Mouse (Mus musculus) midbrain, embryonic 11.5 days (tissue): ENCODE measurements at regions not wholly inside any gene's neighbourhood (a gene's known extent, or its start where the extent isn't known, plus 50 kb on each side); places are given as distances from the start of the nearest gene placed in this dataset.

Source experiments
- ATAC-seq: fragments of 200-750 bp; cut with Nextera tagmentation; 2 replicates; pipeline ENCODE4 v1.8.0; 2017; ENCODE audit warnings: moderate TSS enrichment, moderate library complexity; ENCODE audit not compliant: low FRiP score
- DNase-seq: peaks from one replicate; pipeline ENCODE4 v3.0.0; 2015; ENCODE audit warnings: low spot score; ENCODE audit errors: missing footprints
- H3K27ac ChIP-seq: fragments of 300-500 bp; sonication (generic); 2 replicates; pipeline ENCODE4 v1.5.1; 2014; ENCODE audit warnings: low read depth, low read length
- H3K27me3 ChIP-seq: fragments of 300-500 bp; sonication (generic); 2 replicates; pipeline ENCODE4 v1.6.1; 2014; ENCODE audit warnings: mild to moderate bottlenecking, low read length, moderate library complexity, mixed read lengths; ENCODE audit not compliant: control insufficient read depth, insufficient read depth
- H3K36me3 ChIP-seq: fragments of 300-500 bp; sonication (generic); 2 replicates; pipeline ENCODE4 v1.6.1; 2014; ENCODE audit warnings: mild to moderate bottlenecking, low read length, moderate library complexity, mixed read lengths; ENCODE audit not compliant: control insufficient read depth, insufficient read depth
- H3K4me1 ChIP-seq: fragments of 300-500 bp; sonication (generic); 2 replicates; pipeline ENCODE4 v1.6.1; 2014; ENCODE audit warnings: low read length; ENCODE audit not compliant: control insufficient read depth, insufficient read depth
- H3K4me2 ChIP-seq: fragments of 300-500 bp; sonication (generic); 2 replicates; pipeline ENCODE4 v1.6.1; 2014; ENCODE audit warnings: mild to moderate bottlenecking, moderate library complexity
- H3K4me3 ChIP-seq: fragments of 300-500 bp; sonication (generic); 2 replicates; pipeline ENCODE4 v1.5.1; 2014; ENCODE audit warnings: low read depth, low read length
- H3K9ac ChIP-seq: fragments of 300-500 bp; sonication (generic); 2 replicates; pipeline ENCODE4 v1.6.1; 2014; ENCODE audit warnings: low read length
- H3K9me3 ChIP-seq: fragments of 300-500 bp; sonication (generic); 2 replicates; pipeline ENCODE4 v1.6.1; 2016; ENCODE audit warnings: low read length; ENCODE audit not compliant: control insufficient read depth
- WGBS: fragments of 180-500 bp; shearing (Covaris S2); extraction: QIAGEN DNeasy Blood & Tissue Kit; methylation state at CpG from one replicate; pipeline ENCODE4 v1.1.7; 2014; 5-methylcytosine and 5-hydroxymethylcytosine counted together

DNA sequence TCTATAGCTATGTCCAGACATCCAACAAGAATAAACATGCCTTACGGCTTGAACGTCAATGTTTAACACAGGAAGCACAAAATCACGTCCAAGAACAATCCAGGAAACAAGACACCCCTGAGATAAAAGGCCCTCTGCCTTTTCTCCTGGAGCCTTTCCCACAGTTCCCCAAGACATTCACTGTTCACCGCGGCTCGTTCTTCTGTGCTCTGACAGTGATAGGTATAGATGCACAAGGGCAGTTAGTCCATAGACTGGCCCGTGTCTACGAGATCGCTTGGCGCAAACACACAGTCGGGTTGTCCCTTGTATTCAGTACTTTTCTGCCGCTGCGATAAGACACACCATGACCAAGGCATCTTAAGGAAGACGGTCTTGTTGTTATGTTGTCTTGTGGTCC, 182.7 kb upstream of the Jmjd1c start:
- Histone ChIP-seq H3K9ac (no peak overlapping the region), H3K4me3 (no peak overlapping the region), H3K4me1 (peaks cover 17% of the 10 kb centered on the region), H3K4me2 (no peak overlapping the region; the same call in 1 of the 2 replicates), H3K27ac (no peak overlapping the region), H3K27me3 (no peaks in the 10 kb centered on the region), H3K9me3 (no peaks in the 10 kb centered on the region), H3K36me3 (no peaks in the 10 kb centered on the region)
- no peak for DNase-seq
- no peak for ATAC-seq
- WGBS = 76% methylated on average over 14 of the region's 14 CpGs

GRCm38 (mm10) chr10:66913627-66914026, 182.3 kb upstream of the Jmjd1c start:
- peaks cover 17% of the 10 kb centered on the region for H3K4me1 ChIP-seq
- H3K27me3 ChIP-seq = no peaks in the 10 kb centered on the region
- H3K4me2 ChIP-seq = peak overlapping the region; percentile 6; the same call in 1 of the 2 replicates
- no peak overlapping the region for H3K4me3 ChIP-seq
- H3K9ac ChIP-seq = no peak overlapping the region
- no peaks in the 10 kb centered on the region for H3K36me3 ChIP-seq
- peak; percentile 93 for DNase-seq
- ATAC-seq = peak; percentile 82
- H3K9me3 ChIP-seq = no peaks in the 10 kb centered on the region
- no peak overlapping the region for H3K27ac ChIP-seq
- WGBS = 22% methylated on average over 8 of the region's 8 CpGs

DNA sequence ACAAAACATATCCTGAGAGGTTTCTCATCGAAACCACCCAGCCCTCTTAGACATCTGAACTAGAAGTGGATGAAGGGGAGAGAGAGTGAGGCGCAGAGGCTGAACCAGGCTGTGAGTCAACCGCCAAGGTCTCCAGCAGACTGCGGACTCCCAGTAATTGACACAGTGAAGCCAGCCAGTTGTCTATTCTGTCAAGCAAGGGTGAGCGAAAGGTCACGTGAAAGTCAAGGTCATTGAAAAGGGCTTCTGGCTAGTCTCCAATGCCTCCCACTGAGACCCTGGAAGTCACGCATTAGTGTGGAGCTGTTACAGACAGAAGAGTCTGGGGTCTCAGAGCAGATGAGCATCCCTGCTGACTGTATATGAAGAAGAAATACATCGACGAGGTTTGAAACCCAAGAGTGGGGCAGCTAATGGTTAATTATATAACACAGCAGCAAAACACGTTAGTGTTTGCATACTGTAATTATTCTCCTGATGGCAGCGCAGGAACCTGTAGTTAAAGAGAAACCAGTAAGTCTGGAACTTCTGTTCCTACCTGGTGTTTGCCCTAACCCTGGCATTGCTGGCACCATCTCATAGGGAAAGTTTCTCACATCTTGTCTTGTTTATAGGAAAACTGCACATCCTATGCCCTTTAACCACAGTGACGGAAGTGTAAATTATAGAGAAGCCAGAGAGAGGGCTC, 181.5 kb upstream of the Jmjd1c start:
- H3K36me3 ChIP-seq = no peaks in the 10 kb centered on the region
- WGBS = 42% methylated on average over 12 of the region's 12 CpGs
- no peaks in the 10 kb centered on the region for H3K9me3 ChIP-seq
- H3K4me2 ChIP-seq = no peak overlapping the region
- DNase-seq (no peak), ATAC-seq (peak; percentile 25; the same call in 1 of the 2 replicates)
- no peaks in the 10 kb centered on the region for H3K27me3 ChIP-seq
- no peak overlapping the region for H3K27ac ChIP-seq
- H3K4me1 ChIP-seq = peaks cover 21% of the 10 kb centered on the region
- no peak overlapping the region for H3K4me3 ChIP-seq
- no peak overlapping the region for H3K9ac ChIP-seq

GRCm38 (mm10) chr10:66915801-66916200, 180.1 kb upstream of the Jmjd1c start:
- Histone ChIP-seq H3K9ac (no peak overlapping the region), H3K4me2 (no peak overlapping the region)

GRCm38 (mm10) chr10:66917725-66918124, 178.2 kb upstream of the Jmjd1c start:
- H3K9ac ChIP-seq = no peak overlapping the region
- 88% methylated on average over 2 of the region's 2 CpGs for WGBS
- peaks cover 40% of the 10 kb centered on the region for H3K4me1 ChIP-seq
- DNase-seq (no peak), ATAC-seq (no peak)
- no peak overlapping the region for H3K27ac ChIP-seq
- no peak overlapping the region for H3K4me2 ChIP-seq
- no peak overlapping the region for H3K4me3 ChIP-seq
- no peaks in the 10 kb centered on the region for H3K36me3 ChIP-seq
- no peaks in the 10 kb centered on the region for H3K9me3 ChIP-seq
- H3K27me3 ChIP-seq = no peaks in the 10 kb centered on the region

More at GRCm38 (mm10) chr10:66915801-66916200, 180.1 kb upstream of the Jmjd1c start:
- no peak for ATAC-seq
- H3K27me3 ChIP-seq = no peaks in the 10 kb centered on the region
- H3K27ac ChIP-seq = no peak overlapping the region
- H3K36me3 ChIP-seq = no peaks in the 10 kb centered on the region
- H3K9me3 ChIP-seq = no peaks in the 10 kb centered on the region
- DNase-seq = no peak
- peaks cover 25% of the 10 kb centered on the region for H3K4me1 ChIP-seq
- WGBS = 86% methylated on average over 10 of the region's 10 CpGs
- H3K4me3 ChIP-seq = no peak overlapping the region

- Histone ChIP-seq H3K27me3 (no peaks in the 10 kb centered on the region), H3K9me3 (no peaks in the 10 kb centered on the region), H3K36me3 (no peaks in the 10 kb centered on the region), H3K4me1 (peaks cover 35% of the 10 kb centered on the region), H3K4me3 (no peak overlapping the region), H3K9ac (no peak overlapping the region), H3K4me2 (no peak overlapping the region), H3K27ac (no peak overlapping the region)
- ATAC-seq (no peak), DNase-seq (no peak)
- WGBS = 88% methylated on average over 2 of the region's 2 CpGs
Measured at GRCm38 (mm10) chr10:66918713-66919112, 177.2 kb upstream of the Jmjd1c start.

DNA sequence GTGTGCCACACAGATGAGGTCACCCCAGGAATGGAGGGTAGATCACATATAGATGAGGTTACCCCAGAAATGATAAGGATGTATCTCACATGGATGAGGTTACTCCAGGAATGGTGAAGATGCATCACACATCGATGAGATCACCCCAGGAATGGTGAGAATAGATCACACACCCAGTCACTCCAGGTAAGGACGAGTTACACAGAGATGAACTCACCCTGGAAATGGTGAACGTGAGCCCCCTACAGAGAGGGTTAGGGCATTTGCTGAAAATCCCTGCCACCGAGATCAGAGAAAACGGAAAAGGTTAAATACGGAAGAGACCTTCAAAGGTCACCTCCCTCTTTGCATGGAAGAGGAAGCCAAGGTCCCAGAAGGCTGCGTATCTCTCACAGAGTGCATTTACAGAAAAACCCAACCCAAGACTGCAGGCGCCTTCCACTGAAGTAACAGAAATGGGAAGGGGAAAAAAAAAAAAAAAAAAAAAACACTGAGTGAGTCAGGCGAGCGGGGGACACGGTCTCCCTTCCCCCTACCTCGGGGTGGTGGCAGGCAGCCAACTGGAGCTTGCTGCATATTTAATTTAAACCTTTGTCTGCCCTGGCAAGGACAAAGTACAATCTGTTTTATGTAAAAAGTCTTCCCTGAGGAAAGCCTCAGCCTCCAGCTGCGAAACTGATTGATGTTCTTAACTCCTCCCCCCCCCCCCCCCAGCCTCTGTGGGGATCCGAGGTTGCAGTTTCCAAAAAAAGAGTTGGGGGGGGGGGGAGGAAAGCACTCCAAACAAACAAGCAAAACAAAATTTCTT, 175.8 kb upstream of the Jmjd1c start:
- Histone ChIP-seq H3K4me3 (peak overlapping the region; percentile 15; the same call in 1 of the 2 replicates), H3K27ac (peak overlapping the region; percentile 55), H3K36me3 (no peaks in the 10 kb centered on the region), H3K27me3 (no peaks in the 10 kb centered on the region), H3K4me1 (peaks cover 24% of the 10 kb centered on the region), H3K9ac (peak overlapping the region; percentile 53), H3K9me3 (no peaks in the 10 kb centered on the region), H3K4me2 (peak overlapping the region; percentile 36)
- ATAC-seq = peak; percentile 88
- no peak for DNase-seq
- under 1% methylated on average over 14 of the region's 14 CpGs for WGBS

GRCm38 (mm10) chr10:66920761-66921684, 174.9 kb upstream of the Jmjd1c start:
- H3K27me3 ChIP-seq = no peaks in the 10 kb centered on the region
- ATAC-seq = peak; percentile 79
- WGBS = 15% methylated on average over 27 of the region's 27 CpGs
- no peaks in the 10 kb centered on the region for H3K36me3 ChIP-seq
- H3K9ac ChIP-seq = peak overlapping the region; percentile 24
- peaks cover 24% of the 10 kb centered on the region for H3K4me1 ChIP-seq
- H3K27ac ChIP-seq = peak overlapping the region; percentile 55
- peak overlapping the region; percentile 36 for H3K4me2 ChIP-seq
- DNase-seq = peak; percentile 96
- no peaks in the 10 kb centered on the region for H3K9me3 ChIP-seq
- H3K4me3 ChIP-seq = peak overlapping the region; percentile 15; the same call in 1 of the 2 replicates
